Mouse (Mus musculus) kidney, postnatal 0 days (tissue): Measurements from ENCODE around the gene Faap100. TPM values are rescaled to one million over a fixed set of nuclear protein-coding genes. Genes with fewer than 3 reads are reported as not detected.

Source experiments
- ATAC-seq: fragments of 200-750 bp; cut with Nextera tagmentation; replicated peaks from 2 replicates; pipeline ENCODE4 v1.8.0; 2017; ENCODE audit warnings: low read depth, moderate number of reproducible peaks, moderate TSS enrichment, moderate library complexity; ENCODE audit not compliant: low FRiP score
- DNase-seq: peaks from one replicate; pipeline ENCODE4 v3.0.0-alpha.2; 2016; ENCODE audit warnings: low spot score
- H3K27ac ChIP-seq: fragments of 300-500 bp; sonication (generic); 2 replicates; pipeline ENCODE4 v1.5.1; 2014; ENCODE audit warnings: mild to moderate bottlenecking
- H3K27me3 ChIP-seq: fragments of 300-500 bp; sonication (generic); 2 replicates; pipeline ENCODE4 v1.6.1; 2014; ENCODE audit warnings: low read length, mixed read lengths; ENCODE audit not compliant: insufficient read depth
- H3K36me3 ChIP-seq: fragments of 300-500 bp; sonication (generic); 2 replicates; pipeline ENCODE4 v1.6.1; 2014; ENCODE audit warnings: low read length, mixed read lengths; ENCODE audit not compliant: insufficient read depth
- H3K4me1 ChIP-seq: fragments of 300-500 bp; sonication (generic); replicated peaks from 2 replicates; pipeline ENCODE4 v1.6.1; 2014; ENCODE audit warnings: antibody characterized with exemption, low read length, mixed read lengths; ENCODE audit not compliant: insufficient read depth
- H3K4me2 ChIP-seq: fragments of 300-500 bp; sonication (generic); 2 replicates; pipeline ENCODE4 v1.6.1; 2014; ENCODE audit warnings: mild to moderate bottlenecking, low read length, moderate library complexity, mixed read lengths
- H3K4me3 ChIP-seq: fragments of 300-500 bp; sonication (generic); replicated peaks from 2 replicates; pipeline ENCODE4 v1.5.1; 2014; ENCODE audit warnings: low read depth, low read length
- H3K9ac ChIP-seq: fragments of 300-500 bp; sonication (generic); 2 replicates; pipeline ENCODE4 v1.6.1; 2014; ENCODE audit warnings: low read depth, low read length
- H3K9me3 ChIP-seq: fragments of 300-500 bp; sonication (generic); replicated peaks from 2 replicates; pipeline ENCODE4 v1.6.1; 2016; ENCODE audit warnings: low read length, inconsistent platforms, mixed read lengths
- CTCF ChIP-seq: IDR thresholded peaks from 2 replicates; pipeline ENCODE4 v1.5.1; 2016; ENCODE audit warnings: antibody characterized with exemption, low read depth, mild to moderate bottlenecking, moderate library complexity
- WGBS: fragments of 180-500 bp; shearing (Covaris S2); extraction: QIAGEN DNeasy Blood & Tissue Kit; methylation state at CpG from one replicate; pipeline ENCODE4 v1.1.7; 2014; 5-methylcytosine and 5-hydroxymethylcytosine counted together
- polyA plus RNA-seq: library from polyadenylated mRNA; unstranded; fragments of >200 nt; fragmentation: Nextera tagmentation; extraction: Ambion mirVana; gene quantifications from 2 replicates; pipeline ENCODE4 v1.2.1, GENCODE M21; 2015

The Faap100 gene
- polyA plus RNA-seq, 1 experiment from 2014 or later: 21.9 TPM

DNA sequence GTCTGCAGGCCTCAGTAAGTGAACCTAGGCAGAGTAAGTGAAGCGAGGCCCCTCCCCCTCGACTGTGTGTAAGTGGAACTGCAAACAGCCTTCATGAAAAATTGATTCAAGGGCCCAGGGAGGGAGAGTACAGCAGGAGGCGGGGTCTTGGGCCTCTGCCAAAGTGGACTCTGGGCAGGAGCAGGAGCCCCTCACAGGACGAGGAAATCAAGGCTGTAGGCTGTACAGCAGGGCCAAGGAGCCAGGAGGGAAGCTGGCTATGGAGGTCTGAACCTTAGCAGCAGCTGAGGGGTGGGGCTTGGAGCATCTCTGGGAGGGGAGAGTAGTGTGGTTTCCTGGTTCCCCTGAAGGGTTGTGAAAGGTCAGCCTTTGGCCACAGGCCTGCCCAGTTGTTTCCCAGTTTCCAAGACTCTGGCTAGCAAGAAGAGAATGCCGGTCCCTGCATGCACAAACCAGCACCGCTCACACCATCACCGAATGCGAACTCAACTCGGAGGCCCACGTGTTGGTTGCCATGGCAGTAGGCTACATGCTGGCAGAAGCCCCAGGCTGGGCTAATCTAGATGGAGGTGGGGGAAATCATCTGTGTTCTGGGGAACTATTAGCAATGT lies 20.7 kb downstream of the Faap100 start:
- Histone ChIP-seq H3K27ac (peak overlapping the region; percentile 39), H3K4me2 (no peak overlapping the region), H3K4me1 (peaks cover 12% of the 10 kb centered on the region), H3K9me3 (no peaks in the 10 kb centered on the region), H3K36me3 (no peaks in the 10 kb centered on the region), H3K27me3 (no peaks in the 10 kb centered on the region), H3K9ac (no peak overlapping the region), H3K4me3 (no peak overlapping the region)
- no peak; the same call in 1 of the 2 replicates for TF ChIP-seq CTCF
- DNase-seq (peak; percentile 93), ATAC-seq (peak; percentile 27; the same call in 1 of the 2 replicates)
- WGBS: 8% methylated on average over 10 of the region's 10 CpGs

GRCm38 (mm10) chr11:120356900-120357299 lies 21.7 kb downstream of the Faap100 start:
- WGBS: 94% methylated on average over 4 of the region's 4 CpGs
- H3K4me2 ChIP-seq: no peak overlapping the region
- H3K4me3 ChIP-seq: no peak overlapping the region
- no peaks in the 10 kb centered on the region for H3K27me3 ChIP-seq
- TF ChIP-seq CTCF: peak; percentile 36
- no peak overlapping the region for H3K9ac ChIP-seq
- H3K9me3 ChIP-seq: no peaks in the 10 kb centered on the region
- H3K36me3 ChIP-seq: no peaks in the 10 kb centered on the region
- H3K4me1 ChIP-seq: peaks cover 12% of the 10 kb centered on the region
- no peak for ATAC-seq
- no peak for DNase-seq
- no peak overlapping the region for H3K27ac ChIP-seq

DNA sequence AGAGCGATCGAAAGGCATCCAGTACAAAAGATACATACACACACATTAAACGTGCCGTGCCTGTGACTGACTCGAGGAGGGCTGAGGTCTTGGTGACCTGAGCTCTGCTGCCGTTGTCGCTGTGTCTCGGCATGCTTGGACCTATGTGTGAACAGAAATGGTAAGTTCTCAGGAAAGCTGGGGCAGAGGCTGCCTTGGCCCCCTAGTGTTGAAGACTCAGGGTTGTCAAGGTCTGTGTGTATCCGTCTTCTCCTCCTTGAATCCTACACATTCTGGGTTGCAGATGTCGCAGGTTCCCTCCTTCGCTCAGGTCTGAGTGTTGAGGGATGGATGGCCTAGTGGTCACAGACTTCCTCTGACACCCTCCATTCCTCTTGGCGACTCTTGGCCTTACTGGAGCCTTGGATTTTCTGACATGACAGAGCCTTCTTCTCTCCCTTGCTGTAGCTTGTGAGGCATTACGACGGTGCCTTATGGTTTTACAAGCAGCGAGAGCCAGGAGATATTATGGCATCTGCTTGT lies 22.2 kb downstream of the Faap100 start:
- peak; percentile 48 for TF ChIP-seq CTCF
- no peaks in the 10 kb centered on the region for H3K36me3 ChIP-seq
- no peak overlapping the region for H3K27ac ChIP-seq
- no peak overlapping the region for H3K4me3 ChIP-seq
- H3K9ac ChIP-seq: no peak overlapping the region
- WGBS: 77% methylated on average over 15 of the region's 15 CpGs
- H3K27me3 ChIP-seq: no peaks in the 10 kb centered on the region
- peaks cover 12% of the 10 kb centered on the region for H3K4me1 ChIP-seq
- ATAC-seq (no peak), DNase-seq (no peak)
- no peak overlapping the region for H3K4me2 ChIP-seq
- no peaks in the 10 kb centered on the region for H3K9me3 ChIP-seq

DNA sequence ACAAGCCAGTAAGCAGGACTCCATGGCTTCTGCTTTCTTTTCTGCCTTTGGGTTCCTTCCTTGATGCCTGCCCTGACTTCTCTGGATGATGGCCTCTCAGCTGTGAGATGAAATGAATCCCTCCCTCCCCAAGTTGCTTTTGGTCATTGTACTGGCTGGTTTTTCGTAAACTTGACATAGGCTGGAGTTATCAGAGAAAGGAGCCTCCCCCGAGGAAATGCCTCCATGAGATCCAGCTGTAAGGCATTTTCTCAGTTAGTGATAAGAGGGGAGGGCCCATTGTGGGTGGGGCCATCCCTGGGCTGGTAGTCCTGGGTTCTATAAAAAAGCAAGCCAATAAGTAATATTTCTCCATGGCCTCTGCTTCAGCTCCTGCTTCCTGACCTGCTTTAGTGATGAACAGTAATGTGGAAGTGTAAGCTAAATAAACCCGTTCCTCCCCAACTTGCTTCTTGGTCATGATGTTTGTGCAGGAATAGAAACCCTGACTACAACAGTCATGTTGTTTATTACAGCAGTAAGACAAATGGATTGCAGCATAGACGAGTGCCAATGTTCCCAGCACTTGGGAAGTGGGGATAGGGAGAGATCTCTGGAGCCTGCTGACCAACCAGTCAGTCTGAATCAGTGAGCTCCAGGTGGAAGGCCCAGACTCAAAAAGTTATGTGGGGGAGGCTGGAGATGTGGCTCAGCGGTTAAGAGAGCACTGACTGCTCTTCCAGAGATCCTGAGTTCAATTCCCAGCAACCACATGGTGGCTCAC lies 23.1 kb downstream of the Faap100 start:
- DNase-seq (peak; percentile 49), ATAC-seq (no peak)
- Histone ChIP-seq H3K27me3 (no peaks in the 10 kb centered on the region), H3K36me3 (no peaks in the 10 kb centered on the region), H3K27ac (no peak overlapping the region), H3K4me3 (no peak overlapping the region), H3K4me2 (no peak overlapping the region), H3K4me1 (peaks cover 11% of the 10 kb centered on the region), H3K9ac (no peak overlapping the region), H3K9me3 (no peaks in the 10 kb centered on the region)
- TF ChIP-seq CTCF: no peak
- 35% methylated on average over 5 of the region's 5 CpGs for WGBS

DNA sequence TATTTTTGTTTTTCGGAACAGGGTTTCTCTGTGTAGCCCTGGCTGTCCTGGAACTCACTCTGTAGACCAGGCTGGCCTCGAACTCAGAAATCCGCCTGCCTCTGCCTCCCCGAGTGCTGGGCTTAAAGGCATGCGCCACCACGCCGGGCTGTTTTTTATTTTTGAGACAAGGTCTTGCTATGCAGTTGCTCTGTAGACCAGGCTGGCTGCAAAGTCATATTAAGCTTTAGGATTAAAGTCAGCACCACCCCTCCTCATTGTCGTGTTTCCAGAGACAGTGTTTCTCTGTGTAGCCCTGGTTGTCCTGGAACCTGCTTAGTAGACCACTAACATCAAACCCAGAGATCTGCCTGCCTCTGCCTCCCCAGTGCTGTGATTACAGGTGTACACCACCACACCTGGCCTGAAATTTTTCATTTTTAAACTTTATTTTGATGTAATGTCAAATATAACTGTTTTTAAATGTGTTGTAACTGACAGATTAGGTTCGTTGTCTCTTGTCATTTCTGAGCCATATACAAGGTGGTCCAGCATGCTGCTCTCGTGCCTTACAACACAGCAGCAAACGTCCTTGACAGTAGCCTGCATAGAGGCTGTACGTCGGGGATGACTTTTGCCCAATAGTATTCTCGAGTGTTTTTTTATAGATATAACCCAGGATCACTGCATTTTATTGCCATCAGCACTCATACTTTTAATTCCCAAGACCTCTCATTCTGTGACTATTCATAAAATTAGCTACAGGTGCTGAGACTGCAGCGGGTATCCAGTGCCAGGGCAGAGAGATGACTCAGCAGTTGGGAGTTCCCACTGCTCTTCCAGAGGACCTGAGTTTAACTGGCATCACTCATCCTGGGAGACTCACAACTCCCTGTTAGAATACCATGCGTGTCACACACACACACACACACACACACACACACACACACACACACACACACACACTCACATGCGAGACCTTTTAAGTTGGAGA lies 24.0 kb downstream of the Faap100 start:
- DNase-seq (no peak), ATAC-seq (no peak)
- Histone ChIP-seq H3K4me3 (no peak overlapping the region), H3K4me2 (no peak overlapping the region), H3K9ac (no peak overlapping the region), H3K27me3 (no peaks in the 10 kb centered on the region), H3K4me1 (peaks cover 11% of the 10 kb centered on the region), H3K36me3 (no peaks in the 10 kb centered on the region), H3K27ac (no peak overlapping the region), H3K9me3 (no peaks in the 10 kb centered on the region)
- WGBS: 83% methylated on average over 16 of the region's 17 CpGs
- TF ChIP-seq CTCF: no peak
